Mouse (Mus musculus): ENCODE data around the gene Dynlt1f. TPM values are rescaled to one million over a fixed set of nuclear protein-coding genes. Genes with fewer than 3 reads are reported as not detected.
"Not testable (repeated sequence)": the region's sequence is repeated elsewhere in the genome, so short reads cannot be mapped to it uniquely, and the experiment has no call there.

Dynlt1f gene
- polyA plus RNA-seq, 1 experiment from 2014 or later = 76.3 TPM

- not testable (repeated sequence) for H3K36me3 ChIP-seq (replicated peaks); H3K27me3 ChIP-seq; H3K4me1 ChIP-seq (replicated peaks); H3K9ac ChIP-seq; H3K9me3 ChIP-seq (replicated peaks); H3K4me2 ChIP-seq; H3K27ac ChIP-seq (replicated peaks); H3K4me3 ChIP-seq (replicated peaks); ATAC-seq (ENCODE audit: insufficient read depth)
- WGBS (ENCODE audit: insufficient replicate concordance) = 69% methylated on average over 7 of the region's 7 CpGs
Measured at GRCm38 (mm10) chr17:6598356-6598755, 57.3 kb downstream of the Dynlt1f start.

Other genes with a start within 250 kb of the Dynlt1f start
- 183 and 194 TPM in 2 replicates for gene Dynlt1b, start 225.8 kb downstream of the Dynlt1f start, polyA plus RNA-seq (2015; fragmentation: Nextera tagmentation; extraction: Ambion mirVana)
- gene Dynlt1c, start 54.2 kb downstream of the Dynlt1f start, polyA plus RNA-seq (2015; fragmentation: Nextera tagmentation; extraction: Ambion mirVana) = 6.6 and 6.9 TPM in 2 replicates
- 0.08 and 0.17 TPM in 2 replicates for gene Sytl3, start 3.2 kb upstream of the Dynlt1f start, polyA plus RNA-seq (2015; fragmentation: Nextera tagmentation; extraction: Ambion mirVana)
- 48.3 and 49.4 TPM in 2 replicates for gene Ezr, start 126.9 kb upstream of the Dynlt1f start, polyA plus RNA-seq (2015; fragmentation: Nextera tagmentation; extraction: Ambion mirVana)